Mouse (Mus musculus) liver, postnatal 0 days (tissue): ENCODE data around the gene Rapgef2.

Experiments
- CTCF ChIP-seq: sonication (generic); IDR thresholded peaks from 2 replicates; pipeline ENCODE4 v1.5.1; 2016; ENCODE audit warnings: antibody characterized with exemption, low read depth
- EP300 ChIP-seq: IDR thresholded peaks from 2 replicates; pipeline ENCODE4 v1.6.1; 2016; ENCODE audit warnings: antibody characterized with exemption, low read depth, mild to moderate bottlenecking

DNA sequence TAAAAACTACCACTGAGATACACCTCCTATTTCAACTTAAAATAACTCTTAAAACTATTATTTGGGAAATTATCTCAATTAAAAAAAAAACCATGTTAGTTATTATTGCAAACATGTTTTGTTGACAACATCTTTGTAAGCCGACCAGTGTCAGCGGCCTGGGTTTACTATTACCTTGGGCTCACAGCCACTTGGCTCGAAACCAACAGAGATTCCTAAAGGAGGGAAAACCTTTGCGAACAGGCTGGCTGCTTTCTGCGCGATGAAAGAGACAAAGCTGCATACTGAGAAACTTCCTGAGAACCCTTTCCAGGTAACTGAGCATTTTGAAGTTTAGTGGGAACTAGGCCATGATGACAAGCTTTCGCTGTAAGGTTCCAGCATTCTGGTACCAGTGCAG is 46.7 kb upstream of the Rapgef2 start:
- TF ChIP-seq CTCF (no peak), EP300 (no peak)
